Mouse (Mus musculus): Measurements from ENCODE around the gene Syvn1. TPM values are rescaled to one million over a fixed set of nuclear protein-coding genes. Genes with fewer than 3 reads are reported as not detected.
A peak's percentile ranks its signal among the peaks of the same experiment; 100 is the strongest.

The Syvn1 gene
- polyA plus RNA-seq, 1 experiment from 2014 or later, result 29.2 TPM

- H3K27me3 ChIP-seq (ENCODE audit: control insufficient read depth, insufficient read depth, low read length), result no peaks in the 10 kb centered on the region
- peaks cover 29% of the 10 kb centered on the region for H3K36me3 ChIP-seq (ENCODE audit: control insufficient read depth, insufficient read depth, low read length)
- H3K9ac ChIP-seq (ENCODE audit: low read length), result peak overlapping the region; percentile 87
- peak; percentile 11; the same call in 1 of the 2 replicates for ATAC-seq (ENCODE audit: insufficient read depth, low FRiP score)
- under 1% methylated on average over 43 of the region's 44 CpGs for WGBS
- H3K4me2 ChIP-seq (ENCODE audit: low read depth, low read length), result peak overlapping the region; percentile 86
- no peaks in the 10 kb centered on the region for H3K9me3 ChIP-seq (replicated peaks; ENCODE audit: control insufficient read depth, low read length)
- peak overlapping the region; percentile 76 for H3K4me3 ChIP-seq (replicated peaks; ENCODE audit: low read length)
- H3K27ac ChIP-seq (ENCODE audit: low read length), result peak overlapping the region; percentile 99
- H3K4me1 ChIP-seq (ENCODE audit: control insufficient read depth, insufficient read depth, low read length), result peaks cover 18% of the 10 kb centered on the region
Observed at GRCm38 (mm10) chr19:6047154-6047898, 950 bp downstream of the Syvn1 start.

- H3K27ac ChIP-seq (ENCODE audit: low read length), result peak overlapping the region; percentile 99; the same call in 1 of the 2 replicates
- no peak for ATAC-seq (ENCODE audit: insufficient read depth, low FRiP score)
- 81% methylated on average over 8 of the region's 8 CpGs for WGBS
Observed at GRCm38 (mm10) chr19:6047899-6048166, 1.5 kb downstream of the Syvn1 start.

GRCm38 (mm10) chr19:6048681-6049410 lies 2.5 kb downstream of the Syvn1 start:
- no peak overlapping the region for H3K4me3 ChIP-seq (replicated peaks; ENCODE audit: low read length)
- peaks cover 18% of the 10 kb centered on the region for H3K4me1 ChIP-seq (ENCODE audit: control insufficient read depth, insufficient read depth, low read length)
- no peak for ATAC-seq (ENCODE audit: insufficient read depth, low FRiP score)

More at GRCm38 (mm10) chr19:6047899-6048166, 1.5 kb downstream of the Syvn1 start:
- Histone ChIP-seq H3K9ac (ENCODE audit: low read length) (peak overlapping the region; percentile 87), H3K27me3 (ENCODE audit: control insufficient read depth, insufficient read depth, low read length) (no peaks in the 10 kb centered on the region), H3K9me3 (replicated peaks; ENCODE audit: control insufficient read depth, low read length) (no peaks in the 10 kb centered on the region), H3K4me2 (ENCODE audit: low read depth, low read length) (peak overlapping the region; percentile 86), H3K4me3 (replicated peaks; ENCODE audit: low read length) (peak overlapping the region; percentile 76), H3K36me3 (ENCODE audit: control insufficient read depth, insufficient read depth, low read length) (peaks cover 34% of the 10 kb centered on the region), H3K4me1 (ENCODE audit: control insufficient read depth, insufficient read depth, low read length) (peaks cover 18% of the 10 kb centered on the region)

GRCm38 (mm10) chr19:6052516-6052915 lies 6.1 kb downstream of the Syvn1 start:
- 82% methylated on average over 7 of the region's 7 CpGs for WGBS

More at GRCm38 (mm10) chr19:6048681-6049410, 2.5 kb downstream of the Syvn1 start:
- Histone ChIP-seq H3K27me3 (ENCODE audit: control insufficient read depth, insufficient read depth, low read length) (no peaks in the 10 kb centered on the region), H3K9me3 (replicated peaks; ENCODE audit: control insufficient read depth, low read length) (no peaks in the 10 kb centered on the region), H3K9ac (ENCODE audit: low read length) (peak overlapping the region; percentile 87; the same call in 1 of the 2 replicates), H3K36me3 (ENCODE audit: control insufficient read depth, insufficient read depth, low read length) (peaks cover 40% of the 10 kb centered on the region), H3K27ac (ENCODE audit: low read length) (no peak overlapping the region), H3K4me2 (ENCODE audit: low read depth, low read length) (no peak overlapping the region)
- WGBS, result 86% methylated on average over 11 of the region's 11 CpGs

GRCm38 (mm10) chr19:6054296-6054695 lies 7.9 kb downstream of the Syvn1 start:
- no peak for ATAC-seq (ENCODE audit: insufficient read depth, low FRiP score)
- Histone ChIP-seq H3K9ac (ENCODE audit: low read length) (no peak overlapping the region), H3K9me3 (replicated peaks; ENCODE audit: control insufficient read depth, low read length) (no peaks in the 10 kb centered on the region), H3K36me3 (ENCODE audit: control insufficient read depth, insufficient read depth, low read length) (peaks cover 38% of the 10 kb centered on the region), H3K4me3 (replicated peaks; ENCODE audit: low read length) (no peak overlapping the region), H3K27me3 (ENCODE audit: control insufficient read depth, insufficient read depth, low read length) (no peaks in the 10 kb centered on the region), H3K27ac (ENCODE audit: low read length) (no peak overlapping the region), H3K4me2 (ENCODE audit: low read depth, low read length) (no peak overlapping the region), H3K4me1 (ENCODE audit: control insufficient read depth, insufficient read depth, low read length) (peaks cover 12% of the 10 kb centered on the region)
- WGBS, result 78% methylated on average over 5 of the region's 5 CpGs

More at GRCm38 (mm10) chr19:6052516-6052915, 6.1 kb downstream of the Syvn1 start:
- no peak overlapping the region for H3K27ac ChIP-seq (ENCODE audit: low read length)
- ATAC-seq (ENCODE audit: insufficient read depth, low FRiP score), result no peak
- H3K27me3 ChIP-seq (ENCODE audit: control insufficient read depth, insufficient read depth, low read length), result no peaks in the 10 kb centered on the region
- H3K9me3 ChIP-seq (replicated peaks; ENCODE audit: control insufficient read depth, low read length), result no peaks in the 10 kb centered on the region
- H3K4me2 ChIP-seq (ENCODE audit: low read depth, low read length), result no peak overlapping the region
- H3K4me1 ChIP-seq (ENCODE audit: control insufficient read depth, insufficient read depth, low read length), result peaks cover 20% of the 10 kb centered on the region
- H3K9ac ChIP-seq (ENCODE audit: low read length), result no peak overlapping the region
- H3K4me3 ChIP-seq (replicated peaks; ENCODE audit: low read length), result no peak overlapping the region
- peaks cover 47% of the 10 kb centered on the region for H3K36me3 ChIP-seq (ENCODE audit: control insufficient read depth, insufficient read depth, low read length)

GRCm38 (mm10) chr19:6056696-6057095 lies 10.3 kb downstream of the Syvn1 start:
- H3K36me3 ChIP-seq (ENCODE audit: control insufficient read depth, insufficient read depth, low read length), result peaks cover 27% of the 10 kb centered on the region
- no peak for ATAC-seq (ENCODE audit: insufficient read depth, low FRiP score)
- WGBS, result 44% methylated on average over 4 of the region's 4 CpGs

GRCm38 (mm10) chr19:6057313-6058096 lies 11.1 kb downstream of the Syvn1 start, which contains the start of the genes Mrpl49 and Fau:
TSS of gene Mrpl49 (minus strand) at chr19:6057785.
TSS of gene Fau (plus strand) at chr19:6057844.
- H3K4me2 ChIP-seq (ENCODE audit: low read depth, low read length), result peak within 1 kb of the TSS; percentile 85
- peak within 1 kb of the TSS; percentile 93 for H3K9ac ChIP-seq (ENCODE audit: low read length)
- H3K4me3 ChIP-seq (replicated peaks; ENCODE audit: low read length), result peak within 1 kb of the TSS; percentile 83
- H3K27ac ChIP-seq (ENCODE audit: low read length), result peak within 1 kb of the TSS; percentile 74
- no peaks in the 10 kb centered on the region for H3K9me3 ChIP-seq (replicated peaks; ENCODE audit: control insufficient read depth, low read length)
- under 1% methylated on average over 60 of the region's 63 CpGs for WGBS
- peaks cover 21% of the 10 kb centered on the region for H3K36me3 ChIP-seq (ENCODE audit: control insufficient read depth, insufficient read depth, low read length)
- ATAC-seq (ENCODE audit: insufficient read depth, low FRiP score), result peak; percentile 93
- no peaks in the 10 kb centered on the region for H3K27me3 ChIP-seq (ENCODE audit: control insufficient read depth, insufficient read depth, low read length)
- H3K4me1 ChIP-seq (ENCODE audit: control insufficient read depth, insufficient read depth, low read length), result peaks cover 24% of the 10 kb centered on the region

More at GRCm38 (mm10) chr19:6056696-6057095, 10.3 kb downstream of the Syvn1 start:
- H3K4me1 ChIP-seq (ENCODE audit: control insufficient read depth, insufficient read depth, low read length), result peaks cover 18% of the 10 kb centered on the region
- H3K9ac ChIP-seq (ENCODE audit: low read length), result peak overlapping the region; percentile 86
- H3K27me3 ChIP-seq (ENCODE audit: control insufficient read depth, insufficient read depth, low read length), result no peaks in the 10 kb centered on the region
- H3K27ac ChIP-seq (ENCODE audit: low read length), result no peak overlapping the region
- peak overlapping the region; percentile 75 for H3K4me2 ChIP-seq (ENCODE audit: low read depth, low read length)
- peak overlapping the region; percentile 83 for H3K4me3 ChIP-seq (replicated peaks; ENCODE audit: low read length)
- H3K9me3 ChIP-seq (replicated peaks; ENCODE audit: control insufficient read depth, low read length), result no peaks in the 10 kb centered on the region

GRCm38 (mm10) chr19:6058513-6058912 lies 12.1 kb downstream of the Syvn1 start:
- ATAC-seq (ENCODE audit: insufficient read depth, low FRiP score), result no peak
- H3K27me3 ChIP-seq (ENCODE audit: control insufficient read depth, insufficient read depth, low read length), result no peaks in the 10 kb centered on the region
- peak overlapping the region; percentile 93 for H3K9ac ChIP-seq (ENCODE audit: low read length)
- peak overlapping the region; percentile 85 for H3K4me2 ChIP-seq (ENCODE audit: low read depth, low read length)
- H3K9me3 ChIP-seq (replicated peaks; ENCODE audit: control insufficient read depth, low read length), result no peaks in the 10 kb centered on the region
- H3K36me3 ChIP-seq (ENCODE audit: control insufficient read depth, insufficient read depth, low read length), result peaks cover 14% of the 10 kb centered on the region; the same call in 1 of the 2 replicates
- H3K4me3 ChIP-seq (replicated peaks; ENCODE audit: low read length), result peak overlapping the region; percentile 83
- peaks cover 30% of the 10 kb centered on the region for H3K4me1 ChIP-seq (ENCODE audit: control insufficient read depth, insufficient read depth, low read length)
- peak overlapping the region; percentile 74 for H3K27ac ChIP-seq (ENCODE audit: low read length)
- 22% methylated on average over 5 of the region's 5 CpGs for WGBS
